Mouse (Mus musculus): ENCODE data around the gene Klc3.

- TF ChIP-seq CTCF (IDR thresholded peaks at IDR 0.05; ENCODE audit: borderline replicate concordance, insufficient read depth, low read depth, low read length) (peak; percentile 76), POLR2A (IDR thresholded peaks at IDR 0.05; ENCODE audit: borderline replicate concordance, insufficient read depth, low read length) (no peak)
These were observed 40.0 kb downstream of the Klc3 start for GRCm38 (mm10) chr7:19363881-19364280.
